Mouse (Mus musculus): ENCODE measurements around the gene Aptx.

The Aptx gene

DNA sequence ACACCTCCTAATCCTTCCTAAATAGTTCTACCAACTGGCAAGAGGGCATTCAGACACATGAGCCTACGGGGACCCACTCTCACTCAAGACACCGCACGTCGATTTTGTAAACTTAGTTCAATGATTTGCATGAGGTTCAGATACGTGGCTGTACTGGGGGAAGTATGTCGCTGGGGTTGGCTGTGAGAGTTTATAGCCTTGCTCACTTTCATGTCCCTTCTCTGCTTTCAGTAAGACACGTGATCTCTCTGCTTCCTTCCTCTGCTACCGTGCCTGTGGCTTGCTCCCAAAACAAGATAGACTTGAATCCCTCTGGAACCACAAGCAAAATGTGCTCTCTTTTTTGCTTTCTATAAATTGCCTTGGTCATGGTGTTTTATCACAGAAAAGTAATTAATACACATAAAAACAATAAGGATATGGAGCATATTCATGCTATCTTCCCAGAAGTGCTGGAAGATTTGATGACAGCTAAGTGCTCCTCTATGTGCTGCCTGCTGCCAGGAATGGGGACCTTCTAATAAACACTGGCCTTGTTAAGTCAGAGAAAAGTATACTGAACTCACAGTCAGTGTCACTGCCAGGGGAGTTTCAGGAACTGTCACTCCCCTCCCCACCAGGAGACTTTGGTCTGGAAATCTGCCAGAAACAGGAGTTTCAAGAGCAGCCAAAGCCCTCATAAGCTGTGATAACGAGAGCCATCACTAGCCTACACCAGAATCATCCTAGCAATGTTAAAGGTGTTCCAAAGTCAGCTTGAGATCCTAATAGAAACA, 36.6 kb downstream of the Aptx start:
- no peak for DNase-seq (ENCODE audit: low read depth)

DNA sequence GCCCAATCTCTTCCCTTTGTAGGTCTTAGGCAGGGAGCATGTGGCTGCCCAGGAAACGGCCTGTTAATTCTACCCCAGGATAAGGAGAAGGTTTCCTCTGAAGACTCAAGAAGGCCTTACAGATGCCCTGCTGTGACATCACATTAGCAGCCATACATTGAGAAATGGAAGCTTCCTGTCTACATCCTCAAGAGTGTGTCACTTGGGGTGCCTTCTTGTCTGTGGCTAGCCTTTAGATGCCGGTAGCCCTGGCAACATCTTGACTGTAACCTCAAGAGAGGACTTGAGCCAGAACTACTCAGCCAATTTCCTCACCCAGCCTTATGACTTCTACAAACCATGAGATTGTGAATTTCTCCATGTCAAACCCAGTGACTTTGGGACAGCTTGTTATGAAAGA, 51.9 kb downstream of the Aptx start:
- no peak for DNase-seq (ENCODE audit: low read depth)

DNA sequence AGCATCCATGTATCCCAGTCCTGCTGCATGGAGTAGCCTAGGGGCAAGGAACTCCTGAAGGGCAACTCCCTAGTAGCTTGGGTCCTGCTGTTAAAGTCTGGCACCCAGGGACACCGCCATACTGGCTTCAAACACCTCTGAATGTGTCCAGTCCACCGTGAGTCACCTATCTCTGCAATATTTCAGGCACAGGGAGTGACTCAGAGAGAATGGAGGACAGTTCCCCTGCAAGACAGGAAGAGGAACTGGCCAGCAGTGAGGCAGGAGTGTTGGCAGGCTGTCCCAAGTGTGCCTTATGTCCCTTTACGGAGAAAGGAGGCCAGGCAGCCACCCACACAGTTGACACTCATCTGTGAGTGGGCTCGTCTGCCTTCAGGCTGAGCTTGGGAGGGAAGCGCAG, 53.9 kb downstream of the Aptx start:
- no peak for DNase-seq (ENCODE audit: low read depth)

DNA sequence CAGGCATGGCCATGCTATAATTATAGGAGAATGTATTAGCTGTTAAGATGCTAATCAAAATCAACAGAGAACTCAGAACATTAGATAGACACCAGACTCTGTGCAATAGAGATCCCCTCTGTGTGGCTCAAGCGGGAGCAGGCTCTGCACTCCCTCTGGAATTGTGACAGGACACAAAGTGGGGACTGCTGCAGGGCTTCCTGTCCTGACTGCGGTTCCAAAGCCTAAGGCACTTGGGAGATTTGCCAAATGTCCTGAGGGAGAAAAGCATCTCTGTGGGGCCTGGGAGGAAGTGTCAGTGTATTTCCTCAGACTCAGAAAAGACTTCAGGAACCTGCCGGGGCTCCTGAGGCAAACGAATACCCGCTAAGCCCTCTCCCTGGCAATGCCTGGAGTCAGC, 59.4 kb downstream of the Aptx start:
- no peak for DNase-seq (ENCODE audit: low read depth)

DNA sequence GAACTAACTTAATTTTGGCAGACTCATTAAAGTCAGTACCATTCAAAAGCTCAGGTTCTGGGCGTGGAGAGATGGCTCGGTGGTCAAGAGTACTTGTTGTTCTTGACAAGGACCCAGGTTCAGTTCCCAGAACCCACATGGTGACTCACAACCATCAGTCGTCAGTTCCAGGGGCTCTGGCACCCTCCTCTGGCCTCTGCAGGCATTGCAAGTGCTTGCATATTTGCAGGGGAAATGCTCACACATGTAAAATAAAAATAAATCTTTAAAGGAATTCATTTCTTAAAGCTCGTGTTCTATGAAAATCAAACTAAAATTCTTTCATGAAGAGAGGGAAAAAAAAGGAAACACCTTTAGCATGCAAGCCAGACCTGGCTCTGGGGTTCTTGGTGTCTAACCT, 62.0 kb downstream of the Aptx start:
- no peak for DNase-seq (ENCODE audit: low read depth)

Data from fibroblast of lung, adult 2 months (primary cell).